Mouse (Mus musculus) urinary bladder, postnatal 14 days (tissue): ENCODE results near the gene Zfp719.
A peak's percentile ranks its signal among the peaks of the same experiment; 100 is the strongest.

Experiments used
- DNase-seq: peaks from one replicate; pipeline ENCODE4 v3.0.0; 2021; ENCODE audit warnings: low spot score

Zfp719 gene

DNA sequence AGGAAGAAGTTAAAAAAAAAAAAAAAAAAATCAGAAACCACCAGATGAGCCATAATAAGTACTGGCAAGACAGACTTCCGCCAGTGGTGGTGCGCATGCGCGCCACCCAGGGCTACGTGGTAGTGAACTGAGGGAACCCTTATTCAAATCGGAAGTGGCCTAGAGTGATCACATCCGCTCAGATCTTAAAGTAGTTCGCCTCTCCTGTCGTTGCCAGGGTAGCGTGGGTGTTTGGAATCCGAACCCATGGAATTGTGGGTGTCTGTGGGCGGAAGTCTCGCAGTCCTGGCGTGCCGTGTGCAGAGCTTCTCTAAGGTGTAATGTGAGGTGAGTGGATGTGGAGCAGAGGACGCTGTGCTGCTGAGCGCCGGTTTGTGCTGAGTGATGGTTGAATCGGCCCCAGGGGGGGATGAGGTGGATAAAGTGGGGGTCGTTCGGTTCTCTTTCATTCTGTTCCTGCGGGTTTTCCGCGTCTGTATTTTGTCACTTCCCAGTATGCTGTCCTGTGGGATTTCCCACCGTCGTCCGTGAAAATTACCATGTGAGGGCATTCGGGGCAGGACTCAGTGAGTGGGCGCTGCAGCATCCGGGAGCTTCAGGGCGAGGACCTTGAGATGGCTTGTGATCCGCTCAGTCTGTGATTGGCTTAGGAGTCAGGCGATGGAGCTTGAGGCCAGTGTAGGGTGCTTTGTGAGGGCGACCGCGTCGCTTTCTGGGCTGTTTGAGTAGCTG is at the start of gene Zfp719:
Zfp719 (plus strand) TSS at position 171 of the 732 bp plus-strand sequence.
- DNase-seq = peak; percentile 92

GRCm38 (mm10) chr7:43530216-43530785 is 49.1 kb upstream of the Zfp719 start:
- DNase-seq = no peak

- DNase-seq = no peak
These were observed 46.4 kb upstream of the Zfp719 start for GRCm38 (mm10) chr7:43532936-43533505.

- DNase-seq = no peak
These were observed 40.9 kb upstream of the Zfp719 start for GRCm38 (mm10) chr7:43538524-43538923.

DNA sequence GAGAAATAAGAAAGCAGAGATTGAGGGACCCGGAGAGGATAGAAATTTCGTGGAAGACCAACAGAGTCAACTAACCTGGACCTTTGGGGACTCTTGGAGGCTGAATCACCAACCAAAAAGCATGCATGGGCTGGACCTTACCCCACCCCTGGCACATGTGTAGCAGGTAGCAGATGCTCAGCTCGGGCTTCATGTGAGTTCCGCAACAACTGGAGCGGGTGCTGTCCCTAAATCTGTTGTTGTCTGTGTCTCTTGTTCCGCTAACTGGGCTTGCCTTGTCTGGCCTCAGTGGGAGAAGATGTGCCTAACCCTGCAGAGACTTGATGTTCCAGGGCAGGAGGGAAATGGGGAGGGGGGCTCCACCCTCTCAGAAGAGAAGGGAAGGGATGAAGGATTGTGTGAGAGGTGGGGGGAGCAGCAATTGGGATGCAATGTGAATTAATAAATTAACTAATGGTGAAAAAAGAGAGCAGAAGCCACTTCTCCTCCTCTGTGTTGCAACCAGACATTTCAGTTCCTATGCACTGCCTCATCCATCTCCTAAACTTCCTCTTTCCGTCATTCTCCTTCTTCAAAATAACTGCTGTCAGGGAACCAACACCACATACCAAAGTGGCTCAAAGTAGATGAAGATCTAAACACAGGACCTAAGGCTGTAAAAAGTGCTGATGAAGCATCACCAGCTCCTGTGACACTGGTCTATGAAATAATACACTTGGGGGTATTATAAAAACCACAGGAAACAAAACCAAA is 35.0 kb upstream of the Zfp719 start, which contains the start of gene Cd33:
Cd33 (minus strand) TSS at position 204 of the 753 bp plus-strand sequence.
- no peak for DNase-seq

GRCm38 (mm10) chr7:43545656-43546545 is 33.5 kb upstream of the Zfp719 start:
- DNase-seq = no peak

GRCm38 (mm10) chr7:43547666-43548065 is 31.7 kb upstream of the Zfp719 start:
- no peak for DNase-seq

DNA sequence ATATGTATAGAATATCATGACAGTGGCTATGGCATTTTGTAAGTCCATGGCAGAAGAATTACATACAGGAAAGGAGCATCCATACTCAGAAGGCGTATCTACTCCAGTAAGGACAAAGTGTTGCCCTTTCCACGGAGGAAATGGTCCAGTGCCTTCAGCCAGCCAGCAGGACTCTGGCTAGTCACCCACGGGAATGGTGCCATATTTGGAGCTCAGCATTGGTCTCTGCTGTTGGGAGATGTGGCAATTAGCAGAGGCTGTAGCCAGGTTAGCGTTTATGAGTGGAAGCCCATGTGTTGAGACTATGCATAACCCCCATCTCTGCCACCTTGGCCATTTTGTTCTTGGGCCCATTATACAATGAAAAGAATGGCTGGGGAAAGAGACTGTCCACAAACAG is 31.2 kb upstream of the Zfp719 start:
- no peak for DNase-seq

- DNase-seq = no peak
These were observed 26.3 kb upstream of the Zfp719 start for GRCm38 (mm10) chr7:43553153-43553552.

DNA sequence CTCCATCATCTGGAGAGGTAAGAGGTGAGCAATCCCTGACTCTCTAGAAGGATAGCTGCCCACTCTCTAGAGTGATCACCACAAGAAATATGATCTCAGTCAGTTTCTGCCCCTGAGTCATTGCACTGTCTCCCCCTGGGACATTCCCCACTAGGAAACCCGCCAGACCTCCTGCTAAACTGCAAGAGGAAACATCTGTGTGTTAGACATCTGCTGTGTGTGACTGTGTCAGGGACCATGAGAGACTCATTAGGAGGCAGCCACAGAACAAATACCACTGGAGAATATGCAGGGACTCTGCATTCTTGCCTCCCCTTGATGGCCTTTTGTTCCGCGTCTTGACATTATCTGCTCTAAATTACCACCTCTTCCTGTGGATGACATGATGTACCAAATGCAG is 24.9 kb upstream of the Zfp719 start:
- no peak for DNase-seq

DNA sequence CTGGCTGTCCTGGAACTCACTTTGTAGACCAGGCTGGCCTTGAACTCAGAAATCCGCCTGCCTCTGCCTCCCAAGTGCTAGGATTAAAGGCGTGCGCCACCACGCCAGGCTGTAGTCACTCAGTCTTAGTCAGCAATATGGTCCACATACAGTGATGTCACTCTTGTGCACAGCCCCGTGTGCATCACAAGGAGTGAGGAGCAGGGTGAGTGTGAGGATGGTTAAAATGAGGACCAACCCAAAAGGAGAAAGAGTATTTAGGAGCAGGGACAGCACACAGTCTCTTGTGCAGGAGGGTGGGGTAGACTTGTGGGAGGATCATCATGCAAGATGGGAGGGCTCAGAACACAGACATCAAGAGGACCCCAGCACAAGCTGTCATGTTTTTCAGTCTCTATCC is 24.1 kb upstream of the Zfp719 start:
- DNase-seq = no peak

- no peak for DNase-seq
These were observed 22.5 kb upstream of the Zfp719 start for GRCm38 (mm10) chr7:43556901-43557300.

GRCm38 (mm10) chr7:43562006-43562633 is 17.3 kb upstream of the Zfp719 start, which contains the start of gene Zfp658:
Zfp658 (plus strand) TSS chr7:43562256.
- DNase-seq = peak; percentile 83

- DNase-seq = no peak
These were observed 16.7 kb upstream of the Zfp719 start for GRCm38 (mm10) chr7:43562651-43563070.

- no peak for DNase-seq
These were observed 16.1 kb upstream of the Zfp719 start for GRCm38 (mm10) chr7:43563300-43563699.

- DNase-seq = no peak
These were observed 8.2 kb upstream of the Zfp719 start for GRCm38 (mm10) chr7:43571216-43571615.

DNA sequence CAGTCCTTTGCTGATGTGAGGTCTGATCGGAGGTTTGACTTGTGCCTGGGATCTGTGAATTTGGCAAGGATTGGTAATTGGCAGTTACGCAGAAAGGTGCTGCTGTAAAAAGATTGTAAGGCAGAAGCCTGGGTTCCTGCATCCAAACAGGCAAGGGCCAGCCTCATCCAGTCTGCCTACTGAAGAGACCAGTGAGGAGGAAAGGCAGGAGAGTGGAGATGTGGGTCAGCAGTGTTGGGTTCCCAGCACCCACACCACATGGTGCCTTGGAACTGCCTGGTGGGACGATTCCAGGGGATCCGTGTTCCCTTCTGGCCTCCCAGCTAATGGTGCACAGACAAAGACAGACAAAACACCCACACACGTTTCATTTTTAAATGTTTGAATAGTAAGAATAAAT is 1.1 kb downstream of the Zfp719 start:
- DNase-seq = no peak

DNA sequence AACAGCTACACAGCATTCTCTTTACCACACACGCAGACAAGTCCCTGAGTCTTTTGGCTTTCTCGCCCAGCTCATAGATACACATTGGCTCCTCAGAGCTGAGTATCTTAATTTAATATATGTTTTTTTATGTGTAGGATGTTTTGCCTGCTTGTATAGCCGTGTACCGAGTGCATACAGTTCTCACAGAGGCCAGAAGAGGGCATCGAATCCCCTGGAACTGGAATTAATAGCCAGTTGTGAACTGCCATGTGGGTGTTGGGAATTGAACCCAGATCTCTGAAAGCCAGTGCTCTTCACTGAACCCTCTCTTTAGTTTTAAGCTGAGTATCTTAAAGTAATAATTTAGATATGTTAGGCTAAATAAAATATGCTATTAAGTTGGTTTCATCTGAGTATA is 5.4 kb downstream of the Zfp719 start:
- DNase-seq = no peak

- DNase-seq = no peak
These were observed 22.5 kb downstream of the Zfp719 start for GRCm38 (mm10) chr7:43601884-43602283.

GRCm38 (mm10) chr7:43606896-43607742 is 27.7 kb downstream of the Zfp719 start, which contains the start of gene Zfp819:
Zfp819 (plus strand) TSS chr7:43607169.
- DNase-seq = peak; percentile 43
